Mouse (Mus musculus): ENCODE measurements around the gene Lamb3. TPM values are rescaled to one million over a fixed set of nuclear protein-coding genes. Genes with fewer than 3 reads are reported as not detected.

Lamb3 gene
- polyA plus RNA-seq, 1 experiment, result 2.7 TPM

- no peaks in the 10 kb centered on the region for H3K4me1 ChIP-seq (ENCODE audit: control insufficient read depth, insufficient read depth, low read length)
- no peak for DNase-seq
- no peak overlapping the region for H3K27ac ChIP-seq (ENCODE audit: insufficient read depth, low read depth, low read length)
- no peaks in the 10 kb centered on the region for H3K27me3 ChIP-seq (replicated peaks; ENCODE audit: control insufficient read depth, insufficient read depth, low read length)
- TF ChIP-seq POLR2A (IDR thresholded peaks at IDR 0.05; ENCODE audit: low read depth, low read length) (no peak), CTCF (conservative IDR thresholded peaks at IDR 0.05; ENCODE audit: insufficient read depth, insufficient read length, low read depth, low read length) (no peak)
- no peaks in the 10 kb centered on the region for H3K36me3 ChIP-seq (ENCODE audit: control insufficient read depth, insufficient read depth, low read length)
- WGBS, result 85% methylated on average over 7 of the region's 7 CpGs
- H3K4me3 ChIP-seq (ENCODE audit: insufficient read depth, low read depth, low read length), result no peak overlapping the region
These were observed 15.7 kb upstream of the Lamb3 start for GRCm38 (mm10) chr1:193191675-193192283.

- no peak for DNase-seq
- Histone ChIP-seq H3K4me3 (ENCODE audit: insufficient read depth, low read depth, low read length) (no peak overlapping the region), H3K36me3 (ENCODE audit: control insufficient read depth, insufficient read depth, low read length) (no peaks in the 10 kb centered on the region), H3K4me1 (ENCODE audit: control insufficient read depth, insufficient read depth, low read length) (no peaks in the 10 kb centered on the region), H3K27ac (ENCODE audit: insufficient read depth, low read depth, low read length) (no peak overlapping the region), H3K27me3 (replicated peaks; ENCODE audit: control insufficient read depth, insufficient read depth, low read length) (no peaks in the 10 kb centered on the region)
- WGBS, result 86% methylated on average over 3 of the region's 3 CpGs
- no peak for TF ChIP-seq CTCF (conservative IDR thresholded peaks at IDR 0.05; ENCODE audit: insufficient read depth, insufficient read length, low read depth, low read length)
- TF ChIP-seq POLR2A (IDR thresholded peaks at IDR 0.05; ENCODE audit: low read depth, low read length), result no peak
These were observed 12.9 kb upstream of the Lamb3 start for GRCm38 (mm10) chr1:193194416-193195140.

- H3K27ac ChIP-seq (ENCODE audit: insufficient read depth, low read depth, low read length), result no peak overlapping the region
- H3K4me3 ChIP-seq (ENCODE audit: insufficient read depth, low read depth, low read length), result no peak overlapping the region
- no peak for DNase-seq
- no peaks in the 10 kb centered on the region for H3K27me3 ChIP-seq (replicated peaks; ENCODE audit: control insufficient read depth, insufficient read depth, low read length)
- TF ChIP-seq CTCF (conservative IDR thresholded peaks at IDR 0.05; ENCODE audit: insufficient read depth, insufficient read length, low read depth, low read length) (no peak), POLR2A (IDR thresholded peaks at IDR 0.05; ENCODE audit: low read depth, low read length) (no peak)
- H3K36me3 ChIP-seq (ENCODE audit: control insufficient read depth, insufficient read depth, low read length), result no peaks in the 10 kb centered on the region
- no peaks in the 10 kb centered on the region for H3K4me1 ChIP-seq (ENCODE audit: control insufficient read depth, insufficient read depth, low read length)
- 69% methylated on average over 3 of the region's 3 CpGs for WGBS
These were observed 12.2 kb upstream of the Lamb3 start for GRCm38 (mm10) chr1:193195169-193195810.

- 89% methylated on average over 18 of the region's 18 CpGs for WGBS
These were observed 9.8 kb upstream of the Lamb3 start for GRCm38 (mm10) chr1:193197494-193198205.

DNA sequence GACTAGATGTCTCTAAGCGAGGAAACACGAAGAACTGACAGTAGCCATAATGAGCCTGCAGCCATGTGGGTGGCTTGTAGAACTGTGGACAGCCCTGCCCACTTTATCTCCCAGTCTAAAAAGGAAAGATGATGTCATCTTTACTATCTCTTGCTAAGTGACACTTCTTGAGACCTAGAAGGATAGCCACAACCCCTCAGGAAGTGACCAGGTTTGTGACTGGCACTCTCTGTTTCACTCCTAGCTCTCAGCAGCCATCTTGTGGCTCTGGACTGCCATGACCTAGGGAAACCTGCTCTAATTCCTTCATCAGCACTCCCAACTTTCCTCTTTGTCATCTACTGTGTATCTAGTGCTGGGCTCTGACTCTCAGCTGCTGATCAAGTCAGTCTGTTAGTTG, 9.2 kb upstream of the Lamb3 start:
- WGBS, result 83% methylated on average over 2 of the region's 2 CpGs
- no peaks in the 10 kb centered on the region for H3K4me1 ChIP-seq (ENCODE audit: control insufficient read depth, insufficient read depth, low read length)
- no peak overlapping the region for H3K27ac ChIP-seq (ENCODE audit: insufficient read depth, low read depth, low read length)
- DNase-seq, result no peak
- peak; percentile 43 for TF ChIP-seq CTCF (conservative IDR thresholded peaks at IDR 0.05; ENCODE audit: insufficient read depth, insufficient read length, low read depth, low read length)
- no peak for TF ChIP-seq POLR2A (IDR thresholded peaks at IDR 0.05; ENCODE audit: low read depth, low read length)
- H3K27me3 ChIP-seq (replicated peaks; ENCODE audit: control insufficient read depth, insufficient read depth, low read length), result no peaks in the 10 kb centered on the region
- H3K36me3 ChIP-seq (ENCODE audit: control insufficient read depth, insufficient read depth, low read length), result no peaks in the 10 kb centered on the region
- no peak overlapping the region for H3K4me3 ChIP-seq (ENCODE audit: insufficient read depth, low read depth, low read length)

More at GRCm38 (mm10) chr1:193197494-193198205, 9.8 kb upstream of the Lamb3 start:
- Histone ChIP-seq H3K36me3 (ENCODE audit: control insufficient read depth, insufficient read depth, low read length) (no peaks in the 10 kb centered on the region), H3K4me1 (ENCODE audit: control insufficient read depth, insufficient read depth, low read length) (no peaks in the 10 kb centered on the region), H3K4me3 (ENCODE audit: insufficient read depth, low read depth, low read length) (no peak overlapping the region), H3K27ac (ENCODE audit: insufficient read depth, low read depth, low read length) (no peak overlapping the region), H3K27me3 (replicated peaks; ENCODE audit: control insufficient read depth, insufficient read depth, low read length) (no peaks in the 10 kb centered on the region)
- TF ChIP-seq POLR2A (IDR thresholded peaks at IDR 0.05; ENCODE audit: low read depth, low read length), result no peak
- no peak for TF ChIP-seq CTCF (conservative IDR thresholded peaks at IDR 0.05; ENCODE audit: insufficient read depth, insufficient read length, low read depth, low read length)
- no peak for DNase-seq

DNA sequence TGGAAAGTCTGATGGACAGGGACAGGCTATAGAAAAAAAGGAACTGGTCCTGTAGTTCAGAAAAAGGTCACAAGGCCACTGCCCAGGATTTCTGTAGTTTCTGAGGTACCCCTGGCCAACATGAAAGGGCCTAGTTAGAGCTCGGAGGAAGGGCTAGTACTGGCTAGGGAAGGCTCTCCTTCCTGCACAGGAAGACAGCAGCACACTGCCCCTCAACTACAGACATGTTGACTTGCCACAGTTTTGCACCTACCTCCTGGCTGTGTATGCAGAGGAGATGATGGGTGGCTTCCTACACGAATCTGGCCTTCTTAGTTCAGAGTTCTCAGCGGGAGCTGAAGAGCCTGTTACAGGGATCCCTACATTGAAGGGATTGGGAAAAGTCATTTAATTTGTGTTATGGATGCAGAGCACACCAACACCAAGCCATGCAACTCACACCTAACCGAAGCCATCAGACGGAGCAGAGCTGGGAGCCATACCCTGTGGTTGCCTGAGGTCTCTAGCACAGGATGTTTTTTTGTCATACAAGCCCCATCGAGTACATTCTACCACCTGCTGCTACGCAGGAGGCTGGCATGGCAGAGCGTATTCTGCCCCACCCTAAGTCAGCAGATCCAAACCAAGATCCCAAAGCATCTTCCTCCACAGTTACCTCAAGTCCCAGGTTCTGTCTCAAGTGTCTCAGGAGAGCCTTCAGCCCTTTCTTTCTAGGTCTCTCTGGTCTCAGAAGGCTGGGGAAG, 6.7 kb upstream of the Lamb3 start:
- H3K27ac ChIP-seq (ENCODE audit: insufficient read depth, low read depth, low read length), result no peak overlapping the region
- no peaks in the 10 kb centered on the region for H3K27me3 ChIP-seq (replicated peaks; ENCODE audit: control insufficient read depth, insufficient read depth, low read length)
- H3K4me3 ChIP-seq (ENCODE audit: insufficient read depth, low read depth, low read length), result no peak overlapping the region
- whole genome bisulfite sequencing, result 88% methylated on average over 8 of the region's 8 CpGs
- TF ChIP-seq CTCF (conservative IDR thresholded peaks at IDR 0.05; ENCODE audit: insufficient read depth, insufficient read length, low read depth, low read length), result no peak
- TF ChIP-seq POLR2A (IDR thresholded peaks at IDR 0.05; ENCODE audit: low read depth, low read length), result no peak
- no peaks in the 10 kb centered on the region for H3K36me3 ChIP-seq (ENCODE audit: control insufficient read depth, insufficient read depth, low read length)
- no peak for DNase-seq
- peaks cover 3% of the 10 kb centered on the region; the same call in 1 of the 2 replicates for H3K4me1 ChIP-seq (ENCODE audit: control insufficient read depth, insufficient read depth, low read length)
